10 mouse cellular contexts compared by ENCODE assay signal in genomic region chr4:109281946-109282345, GRCm38 (mm10). TPM values are rescaled to one million over a fixed set of nuclear protein-coding genes. Genes with fewer than 3 reads are reported as not detected.
DNase-seq lines count a peak whose midpoint lies in the region; ATAC-seq and TF ChIP-seq lines count a peak whose summit lies in the region.
"Had no signal": no experiment of that assay in that cellular context is flagged by ENCODE, and none has a peak within 500 bp of the region (broad histone marks: within the 10 kb centered on the region; RNA-seq: fewer than 3 reads in every experiment).

No protein-coding gene starts in this region.

- peaks cover 13% of the 10 kb centered on the region for H3K4me1 ChIP-seq in intestine, embryonic 14.5 days (replicated peaks; ENCODE audit: control insufficient read depth, insufficient read depth, low read length)
- H3K4me1 ChIP-seq in intestine, postnatal 0 days (replicated peaks; ENCODE audit: control insufficient read depth, insufficient read depth, low read length): no peaks in the 10 kb centered on the region; the same call in 1 of the 2 replicates
- peaks cover 21% of the 10 kb centered on the region for H3K4me1 ChIP-seq in liver, embryonic 16.5 days (ENCODE audit: control insufficient read depth, low read depth, low read length)
- H3K4me1 ChIP-seq in kidney, embryonic 14.5 days (ENCODE audit: control insufficient read depth, insufficient read depth, low read length): peaks cover 6% of the 10 kb centered on the region; the same call in 1 of the 2 replicates

- no peak overlapping the region for H3K4me3 ChIP-seq in intestine, embryonic 14.5 days (ENCODE audit: low read depth, low read length)
- H3K4me3 ChIP-seq in intestine, postnatal 0 days (ENCODE audit: low read depth, low read length): no peak overlapping the region
- H3K4me3 ChIP-seq in liver, embryonic 16.5 days (ENCODE audit: low read depth, low read length): peak overlapping the region; percentile 96
- H3K4me3 ChIP-seq in kidney, embryonic 14.5 days (ENCODE audit: low read length): no peak overlapping the region

- no peak for ATAC-seq in intestine, embryonic 14.5 days (replicated peaks; ENCODE audit: low FRiP score, low TSS enrichment, low read depth)
- no peak for ATAC-seq in intestine, postnatal 0 days
- no peak for ATAC-seq in liver, embryonic 16.5 days (ENCODE audit: low read depth)
- ATAC-seq in activated CD4-positive, CD25-positive, alpha-beta regulatory T cell, adult 4 months: no peak
- ATAC-seq in kidney, embryonic 14.5 days (ENCODE audit: low FRiP score, low TSS enrichment): no peak

- no peak overlapping the region for H3K9ac ChIP-seq in intestine, embryonic 14.5 days (ENCODE audit: low read length)
- H3K9ac ChIP-seq in intestine, postnatal 0 days (ENCODE audit: low read depth, low read length): no peak overlapping the region
- peak overlapping the region; percentile 15 for H3K9ac ChIP-seq in liver, embryonic 16.5 days (ENCODE audit: low read depth, low read length)
- H3K9ac ChIP-seq in kidney, embryonic 14.5 days (ENCODE audit: low read depth, low read length): no peak overlapping the region

- peak; percentile 8 for DNase-seq in cerebellum, adult 9-10 months
- DNase-seq in cerebellum, adult 8-10 months: no peak
- DNase-seq in intestine, embryonic 14.5 days (ENCODE audit: low spot score): no peak
- DNase-seq in CD4-positive helper T cell, adult 2 months (ENCODE audit: low read depth, low spot score): peak; percentile 11
- DNase-seq: kidney, adult 18-20 months had no signal

- peak overlapping the region; percentile 87; the same call in 1 of the 2 replicates for H3K4me2 ChIP-seq in intestine, embryonic 14.5 days (ENCODE audit: low read length)
- no peak overlapping the region for H3K4me2 ChIP-seq in intestine, postnatal 0 days (replicated peaks; ENCODE audit: low read depth)
- H3K4me2 ChIP-seq in liver, embryonic 16.5 days (ENCODE audit: low read depth, low read length): peak overlapping the region; percentile 81
- H3K4me2 ChIP-seq in kidney, embryonic 14.5 days (replicated peaks; ENCODE audit: low read depth, low read length): no peak overlapping the region; the same call in 1 of the 2 replicates

- 86% methylated on average over 1 of the region's 1 CpGs for WGBS in intestine, embryonic 14.5 days
- 85% methylated on average over 1 of the region's 1 CpGs for WGBS in intestine, postnatal 0 days
- WGBS in liver, embryonic 16.5 days (ENCODE audit: insufficient replicate concordance): 35% methylated on average over 1 of the region's 1 CpGs
- WGBS in kidney, embryonic 14.5 days: 90% methylated on average over 1 of the region's 1 CpGs

- H3K27me3 ChIP-seq in intestine, embryonic 14.5 days (replicated peaks; ENCODE audit: control insufficient read depth, insufficient read depth, low read length): no peaks in the 10 kb centered on the region
- H3K27me3 ChIP-seq in intestine, postnatal 0 days (replicated peaks; ENCODE audit: control insufficient read depth, insufficient read depth, low read length): no peaks in the 10 kb centered on the region
- H3K27me3 ChIP-seq in liver, embryonic 16.5 days (ENCODE audit: control insufficient read depth, insufficient read depth, low read depth, low read length): no peaks in the 10 kb centered on the region
- no peaks in the 10 kb centered on the region for H3K27me3 ChIP-seq in kidney, embryonic 14.5 days (ENCODE audit: control insufficient read depth, insufficient read depth, low read length)

- no peaks in the 10 kb centered on the region for H3K36me3 ChIP-seq in intestine, embryonic 14.5 days (ENCODE audit: control insufficient read depth, insufficient read depth, low read length)
- no peaks in the 10 kb centered on the region for H3K36me3 ChIP-seq in intestine, postnatal 0 days (ENCODE audit: control insufficient read depth, insufficient read depth)
- H3K36me3 ChIP-seq in liver, embryonic 16.5 days (ENCODE audit: control insufficient read depth, insufficient read depth): no peaks in the 10 kb centered on the region
- H3K36me3 ChIP-seq in kidney, embryonic 14.5 days (ENCODE audit: control insufficient read depth, insufficient read depth, low read length): no peaks in the 10 kb centered on the region

- no peak overlapping the region for H3K27ac ChIP-seq in intestine, embryonic 14.5 days (ENCODE audit: low read depth)
- no peak overlapping the region for H3K27ac ChIP-seq in intestine, postnatal 0 days (ENCODE audit: low read depth, low read length)
- H3K27ac ChIP-seq in liver, embryonic 16.5 days (ENCODE audit: low read length): peak overlapping the region; percentile 56
- no peak overlapping the region for H3K27ac ChIP-seq in kidney, embryonic 14.5 days (ENCODE audit: low read depth, low read length)

- H3K9me3 ChIP-seq in intestine, embryonic 14.5 days (ENCODE audit: control insufficient read depth, low read length): no peaks in the 10 kb centered on the region
- H3K9me3 ChIP-seq in intestine, postnatal 0 days (ENCODE audit: control insufficient read depth): no peaks in the 10 kb centered on the region
- no peaks in the 10 kb centered on the region for H3K9me3 ChIP-seq in liver, embryonic 16.5 days (replicated peaks; ENCODE audit: control insufficient read depth, low read length)
- H3K9me3 ChIP-seq in kidney, embryonic 14.5 days (ENCODE audit: control insufficient read depth, low read length): no peaks in the 10 kb centered on the region

- TF ChIP-seq CTCF in intestine, postnatal 0 days (IDR thresholded peaks at IDR 0.05; ENCODE audit: low read depth): no peak

RNA-seq across cellular contexts. Expression of gene Eps15, which starts 1.9 kb away (rescaled TPM):
- 36.6 and 45.3 TPM in 2 replicates for polyA plus RNA-seq in intestine, embryonic 14.5 days (2014; fragmentation: Nextera tagmentation; extraction: Ambion mirVana)
- polyA plus RNA-seq in intestine, postnatal 0 days (2015; fragmentation: Nextera tagmentation; extraction: Ambion mirVana): 18.3 and 19.5 TPM in 2 replicates
- 35.7 and 37.5 TPM in 2 replicates for polyA plus RNA-seq in liver, embryonic 16.5 days (2015; fragmentation: Nextera tagmentation; extraction: Ambion mirVana)
- 10 to 100 TPM; 66.5 to 83.3 TPM for polyA plus RNA-seq in activated CD4-positive, CD25-positive, alpha-beta regulatory T cell, adult 4 months (2017; shearing (Covaris generic))
- polyA plus RNA-seq in kidney, embryonic 14.5 days (2014; fragmentation: Nextera tagmentation; extraction: Ambion mirVana): 20.3 and 41.6 TPM in 2 replicates

RNA-seq across cellular contexts. Expression of gene Calr4, which starts 47.7 kb away (rescaled TPM):
- 0.11 TPM in 1 of 2 replicates, not detected in the other for polyA plus RNA-seq in intestine, embryonic 14.5 days (2014; fragmentation: Nextera tagmentation; extraction: Ambion mirVana)
- polyA plus RNA-seq in intestine, postnatal 0 days (2015; fragmentation: Nextera tagmentation; extraction: Ambion mirVana): 0.05 TPM in 1 of 2 replicates, not detected in the other
- not detected in 2 replicates for polyA plus RNA-seq in liver, embryonic 16.5 days (2015; fragmentation: Nextera tagmentation; extraction: Ambion mirVana)
- not detected for polyA plus RNA-seq in activated CD4-positive, CD25-positive, alpha-beta regulatory T cell, adult 4 months (2017; shearing (Covaris generic))
- polyA plus RNA-seq in kidney, embryonic 14.5 days (2014; fragmentation: Nextera tagmentation; extraction: Ambion mirVana): 0.45 and 0.60 TPM in 2 replicates
- polyA plus RNA-seq: small intestine, adult 2 months had no signal

Comparison
In these comparisons a context has a peak if more than half of its experiments do, and no peak if none do; other contexts are left out.
1. DNase-seq: peak in cerebellum, adult 9-10 months (single experiment) and CD4-positive helper T cell, adult 2 months (single experiment); none in cerebellum, adult 8-10 months (single experiment) and intestine, embryonic 14.5 days (single experiment).
2. H3K4me2 ChIP-seq: peak in intestine, embryonic 14.5 days (single experiment) and liver, embryonic 16.5 days (single experiment); none in intestine, postnatal 0 days (single experiment) and kidney, embryonic 14.5 days (single experiment).